Mouse (Mus musculus): ENCODE measurements at regions not wholly inside any gene's neighbourhood (a gene's known extent, or its start where the extent isn't known, plus 50 kb on each side); places are given as distances from the start of the nearest gene placed in this dataset.

GRCm38 (mm10) chr10:67663028-67663427, 114.3 kb upstream of the Ado start:
- no peak for DNase-seq (ENCODE audit: low spot score)

- no peak for DNase-seq (ENCODE audit: low spot score)
Observed at GRCm38 (mm10) chr10:67661666-67662065, 112.9 kb upstream of the Ado start.

GRCm38 (mm10) chr10:67658005-67658545, 109.3 kb upstream of the Ado start:
- DNase-seq (ENCODE audit: low spot score) = no peak

GRCm38 (mm10) chr10:67657305-67657704, 108.5 kb upstream of the Ado start:
- no peak for DNase-seq (ENCODE audit: low spot score)

- no peak for DNase-seq (ENCODE audit: low spot score)
Observed at GRCm38 (mm10) chr10:67654518-67654917, 105.8 kb upstream of the Ado start.

- no peak for DNase-seq (ENCODE audit: low spot score)
Observed at GRCm38 (mm10) chr10:67652300-67652699, 103.5 kb upstream of the Ado start.

GRCm38 (mm10) chr10:67651386-67651785, 102.6 kb upstream of the Ado start:
- no peak for DNase-seq (ENCODE audit: low spot score)

- no peak for DNase-seq (ENCODE audit: low spot score)
Observed at GRCm38 (mm10) chr10:67647777-67648727, 99.3 kb upstream of the Ado start.

GRCm38 (mm10) chr10:67646659-67647559, 98.2 kb upstream of the Ado start:
- DNase-seq (ENCODE audit: low spot score) = no peak

GRCm38 (mm10) chr10:67645821-67646220, 97.1 kb upstream of the Ado start:
- DNase-seq (ENCODE audit: low spot score) = no peak

- no peak for DNase-seq (ENCODE audit: low spot score)
Observed at GRCm38 (mm10) chr10:67644280-67644679, 95.5 kb upstream of the Ado start.

GRCm38 (mm10) chr10:67643685-67644084, 94.9 kb upstream of the Ado start:
- no peak for DNase-seq (ENCODE audit: low spot score)

GRCm38 (mm10) chr10:67637339-67637738, 88.6 kb upstream of the Ado start:
- no peak for DNase-seq (ENCODE audit: low spot score)

GRCm38 (mm10) chr10:67636569-67636968, 87.8 kb upstream of the Ado start:
- no peak for DNase-seq (ENCODE audit: low spot score)

- DNase-seq (ENCODE audit: low spot score) = no peak
Observed at GRCm38 (mm10) chr10:67634795-67635194, 86.0 kb upstream of the Ado start.

- no peak for DNase-seq (ENCODE audit: low spot score)
Observed at GRCm38 (mm10) chr10:67633063-67633462, 84.3 kb upstream of the Ado start.

GRCm38 (mm10) chr10:67623338-67623737, 74.6 kb upstream of the Ado start:
- DNase-seq (ENCODE audit: low spot score) = no peak

GRCm38 (mm10) chr10:67620018-67620417, 71.3 kb upstream of the Ado start:
- no peak for DNase-seq (ENCODE audit: low spot score)

- DNase-seq (ENCODE audit: low spot score) = peak; percentile 11
Observed at GRCm38 (mm10) chr10:67618112-67618511, 69.4 kb upstream of the Ado start.

- DNase-seq (ENCODE audit: low spot score) = no peak
Observed at GRCm38 (mm10) chr10:67615016-67615415, 66.3 kb upstream of the Ado start.

GRCm38 (mm10) chr10:67610689-67611088, 61.9 kb upstream of the Ado start:
- no peak for DNase-seq (ENCODE audit: low spot score)

GRCm38 (mm10) chr10:67608033-67608432, 59.3 kb upstream of the Ado start:
- no peak for DNase-seq (ENCODE audit: low spot score)
